Mouse (Mus musculus): ENCODE measurements around the gene Fibin.

Gene Fibin

GRCm38 (mm10) chr2:110362432-110363283 is at the start of gene Fibin:
Gene Fibin, minus strand, starts transcription at chr2:110363183.
- DNase-seq = peak; percentile 45

GRCm38 (mm10) chr2:110411428-110411827 is 48.4 kb upstream of the Fibin start:
- no peak for DNase-seq

GRCm38 (mm10) chr2:110408757-110409156 is 45.8 kb upstream of the Fibin start:
- DNase-seq = no peak

GRCm38 (mm10) chr2:110392714-110393336 is 29.8 kb upstream of the Fibin start:
- DNase-seq = no peak

- no peak for DNase-seq
Measured at GRCm38 (mm10) chr2:110390736-110391409, 27.9 kb upstream of the Fibin start.

- DNase-seq = no peak
Measured at GRCm38 (mm10) chr2:110379811-110380210, 16.8 kb upstream of the Fibin start.

GRCm38 (mm10) chr2:110376660-110377059 is 13.7 kb upstream of the Fibin start:
- DNase-seq = peak; percentile 23

GRCm38 (mm10) chr2:110375475-110375874 is 12.5 kb upstream of the Fibin start:
- no peak for DNase-seq

GRCm38 (mm10) chr2:110373186-110373585 is 10.2 kb upstream of the Fibin start:
- no peak for DNase-seq

GRCm38 (mm10) chr2:110367382-110367887 is 4.5 kb upstream of the Fibin start:
- no peak for DNase-seq

GRCm38 (mm10) chr2:110365401-110365800 is 2.4 kb upstream of the Fibin start:
- peak; percentile 19 for DNase-seq

GRCm38 (mm10) chr2:110363855-110364254 is 872 bp upstream of the Fibin start:
- DNase-seq = no peak

GRCm38 (mm10) chr2:110353302-110353970 is 9.5 kb downstream of the Fibin start:
- no peak for DNase-seq

GRCm38 (mm10) chr2:110351843-110352251 is 11.1 kb downstream of the Fibin start:
- DNase-seq = no peak

GRCm38 (mm10) chr2:110351406-110351805 is 11.6 kb downstream of the Fibin start:
- no peak for DNase-seq

- no peak for DNase-seq
Measured at GRCm38 (mm10) chr2:110328953-110329352, 34.0 kb downstream of the Fibin start.

- DNase-seq = no peak
Measured at GRCm38 (mm10) chr2:110319949-110320348, 43.0 kb downstream of the Fibin start.

- no peak for DNase-seq
Measured at GRCm38 (mm10) chr2:110319266-110319665, 43.7 kb downstream of the Fibin start.

- DNase-seq = no peak
Measured at GRCm38 (mm10) chr2:110318719-110319118, 44.3 kb downstream of the Fibin start.

GRCm38 (mm10) chr2:110316116-110316883 is 46.7 kb downstream of the Fibin start:
- no peak for DNase-seq

GRCm38 (mm10) chr2:110314509-110315155 is 48.4 kb downstream of the Fibin start, which contains the start of gene Bbox1:
Gene Bbox1, minus strand, starts transcription at chr2:110314560.
- DNase-seq = no peak

Measured in kidney, adult 11 months (tissue).